Mouse (Mus musculus) embryonic fibroblast, embryonic 13.5 days (primary cell): ENCODE results near the gene Pck1. TPM values are rescaled to one million over a fixed set of nuclear protein-coding genes. Genes with fewer than 3 reads are reported as not detected.

Experiments used
- H3K27ac ChIP-seq: 2 replicates; pipeline ENCODE4 v1.5.1; 2012; ENCODE audit warnings: low read length, control low read depth, inconsistent platforms; ENCODE audit not compliant: insufficient read depth
- H3K4me1 ChIP-seq: 2 replicates; pipeline ENCODE4 v1.6.1; 2011; ENCODE audit warnings: low read length; ENCODE audit not compliant: control insufficient read depth, insufficient read depth
- H3K4me3 ChIP-seq: 2 replicates; pipeline ENCODE4 v1.5.1; 2011; ENCODE audit warnings: mild to moderate bottlenecking, control low read depth, low read length; ENCODE audit not compliant: insufficient read depth
- CTCF ChIP-seq: IDR thresholded peaks from 2 replicates; pipeline ENCODE4 v1.5.1; 2011; ENCODE audit warnings: mild to moderate bottlenecking, control low read depth, low read length, moderate library complexity, borderline replicate concordance; ENCODE audit not compliant: insufficient read depth
- POLR2A ChIP-seq: IDR thresholded peaks from 2 replicates; pipeline ENCODE4 v1.6.1; 2011; ENCODE audit warnings: low read depth, mild to moderate bottlenecking, control low read depth, low read length, moderate library complexity
- polyA plus RNA-seq: library from polyadenylated mRNA; stranded (reverse); fragments of >200 nt; gene quantifications from 2 replicates; pipeline ENCODE4 v1.2.4, GENCODE M21; 2011; ENCODE audit warnings: low read depth; ENCODE audit not compliant: missing spikeins, insufficient read length

Pck1 gene
- polyA plus RNA-seq, 1 experiment: not detected

DNA sequence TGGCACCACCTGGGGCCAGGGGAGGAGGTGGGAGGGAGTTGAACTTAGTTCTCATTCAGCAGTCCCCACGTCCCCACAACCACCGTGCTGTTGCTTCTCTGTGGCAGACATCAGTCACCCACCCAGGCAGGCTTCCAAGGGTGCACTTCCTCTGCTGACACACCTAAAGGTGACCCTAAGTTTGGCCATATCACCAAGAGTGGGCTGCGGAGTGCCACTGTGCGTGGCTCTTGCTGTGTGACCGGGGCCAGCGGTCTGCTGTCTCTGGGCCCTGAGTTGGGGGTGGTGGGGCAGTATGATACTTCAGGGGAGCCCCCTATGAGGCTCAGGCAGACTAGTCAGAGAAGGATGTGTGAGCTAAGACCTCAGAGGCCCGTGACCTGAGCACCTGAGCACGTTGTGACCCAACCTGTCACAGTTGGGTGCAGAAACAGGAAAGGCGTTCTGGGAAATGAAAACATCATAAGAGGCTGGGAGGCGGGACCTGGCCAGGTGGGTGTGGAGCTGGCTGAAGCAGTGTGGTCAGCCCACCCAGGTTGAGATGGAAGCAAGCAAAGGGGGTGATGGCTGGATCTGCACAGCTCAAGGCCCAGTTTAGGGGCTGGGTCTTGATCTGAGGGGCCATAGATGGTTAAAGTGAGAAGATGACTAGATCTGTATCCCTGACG is 28.0 kb downstream of the Pck1 start:
- H3K27ac ChIP-seq: no peak overlapping the region
- H3K4me3 ChIP-seq: no peak overlapping the region
- H3K4me1 ChIP-seq: no peaks in the 10 kb centered on the region
- TF ChIP-seq POLR2A (no peak), CTCF (no peak)

DNA sequence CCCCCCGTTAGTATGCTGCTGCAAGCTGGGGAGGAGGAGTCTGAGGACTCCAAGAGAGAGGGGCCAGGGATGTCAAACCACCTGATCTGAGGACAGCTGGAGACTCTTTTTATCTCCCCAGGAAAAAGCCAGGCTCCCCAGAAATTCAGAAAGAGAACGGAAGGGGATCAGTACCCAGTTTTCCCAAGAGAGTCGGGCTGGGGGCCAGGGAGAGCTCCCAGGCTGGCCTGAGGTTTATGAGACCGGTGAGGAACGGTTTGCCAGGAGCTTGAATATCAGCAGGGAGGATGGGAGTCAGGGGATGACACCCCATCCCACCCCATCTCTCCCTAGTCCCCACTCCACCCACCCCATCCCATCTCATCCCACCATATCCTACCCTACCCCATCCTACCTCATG is 28.6 kb downstream of the Pck1 start:
- Histone ChIP-seq H3K4me1 (no peaks in the 10 kb centered on the region), H3K27ac (no peak overlapping the region), H3K4me3 (no peak overlapping the region)
- no peak for TF ChIP-seq POLR2A
- TF ChIP-seq CTCF: no peak

DNA sequence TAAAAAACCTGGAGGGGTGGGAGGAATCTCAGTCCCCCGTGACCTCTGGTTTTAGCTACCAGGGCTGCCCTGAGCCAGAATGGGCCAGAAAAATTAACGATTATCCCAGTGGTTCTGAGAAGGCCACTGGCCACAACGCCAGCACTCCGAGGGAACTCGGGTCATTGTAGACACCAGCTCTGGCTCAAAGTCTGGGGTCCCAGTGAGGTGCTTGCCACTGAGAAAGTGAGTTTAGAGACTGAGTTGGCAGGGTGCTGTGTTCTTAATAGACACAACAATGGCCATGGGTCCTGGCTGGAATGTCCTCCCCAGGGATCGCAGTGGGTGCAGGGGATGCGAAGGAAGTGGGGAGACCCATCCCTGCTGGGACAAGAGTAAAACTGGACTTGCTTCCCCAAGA is 29.1 kb downstream of the Pck1 start:
- H3K27ac ChIP-seq: no peak overlapping the region
- H3K4me3 ChIP-seq: no peak overlapping the region
- TF ChIP-seq POLR2A: no peak
- TF ChIP-seq CTCF: no peak
- no peaks in the 10 kb centered on the region for H3K4me1 ChIP-seq

DNA sequence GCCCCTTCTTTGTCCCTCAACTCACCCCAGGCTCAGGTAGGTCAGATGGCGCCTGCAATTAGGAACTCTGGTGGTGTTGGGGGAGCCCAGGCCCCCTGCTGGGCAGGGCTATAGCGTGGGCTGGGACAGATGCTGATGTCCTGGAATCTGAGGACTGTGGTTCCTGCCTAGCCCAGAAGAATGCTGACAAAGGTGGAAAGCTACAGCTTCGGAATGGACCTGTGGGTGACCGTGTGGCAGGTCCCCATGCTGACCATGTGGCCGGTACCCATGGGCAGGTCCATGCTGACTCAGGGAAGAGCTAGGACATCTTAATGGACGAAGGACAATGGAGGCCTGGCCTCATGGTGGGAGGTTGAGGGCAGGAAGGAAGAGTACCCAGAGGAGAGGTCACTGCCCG is 29.9 kb downstream of the Pck1 start:
- H3K27ac ChIP-seq: no peak overlapping the region
- TF ChIP-seq CTCF (no peak), POLR2A (no peak)

DNA sequence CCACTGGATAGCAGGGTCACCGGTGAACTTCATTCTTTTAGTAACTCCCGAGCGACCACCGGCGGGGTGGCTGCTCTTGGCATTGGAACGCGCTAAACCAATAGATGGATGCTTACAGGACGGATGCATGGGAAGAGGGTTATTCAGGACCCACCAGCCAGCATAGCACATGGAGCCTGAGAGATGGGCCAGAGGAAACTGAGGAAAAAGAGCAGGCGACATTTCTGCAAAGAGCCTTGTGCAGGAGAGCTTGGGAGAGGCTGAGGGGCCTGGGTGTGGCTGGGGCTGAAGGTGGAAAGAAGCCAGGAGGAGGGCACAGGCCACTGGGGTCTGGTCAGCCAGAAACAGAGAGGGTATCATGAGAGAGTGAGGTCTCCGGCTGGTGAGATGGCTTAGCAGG is 30.5 kb downstream of the Pck1 start:
- Histone ChIP-seq H3K27ac (no peak overlapping the region), H3K4me3 (no peak overlapping the region), H3K4me1 (no peaks in the 10 kb centered on the region)
- TF ChIP-seq POLR2A: no peak

More for the DNA sequence above, 29.9 kb downstream of the Pck1 start:
- H3K4me3 ChIP-seq: no peak overlapping the region
- H3K4me1 ChIP-seq: no peaks in the 10 kb centered on the region

DNA sequence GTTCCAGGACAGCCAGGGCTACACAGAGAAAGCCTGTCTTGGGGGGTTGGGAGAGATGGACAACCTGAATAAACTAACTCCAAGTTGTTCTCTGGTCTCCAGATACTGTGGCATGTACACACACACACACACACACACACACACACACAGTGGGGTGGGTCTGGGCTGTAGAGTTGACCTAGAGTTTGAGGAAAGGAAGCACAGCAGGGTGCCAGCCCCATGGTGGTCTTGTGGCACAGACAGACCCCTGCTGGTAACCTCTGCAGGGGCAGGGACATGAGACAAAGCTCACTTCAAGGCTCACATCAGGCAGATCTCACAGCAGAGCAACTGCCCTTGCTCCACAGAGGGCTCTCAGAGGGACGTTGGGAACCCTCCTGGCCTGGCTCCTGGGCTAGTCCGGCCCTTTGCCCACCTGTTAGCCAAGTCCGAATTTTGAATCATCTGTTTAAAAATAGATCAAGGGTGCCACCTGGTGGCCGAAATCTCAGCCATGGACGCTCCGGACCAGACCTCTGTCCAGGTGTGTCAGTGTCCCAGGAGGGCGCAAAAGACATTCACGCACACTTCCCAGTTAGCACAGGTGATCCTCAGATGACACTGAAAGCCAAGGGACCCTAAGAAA is 31.1 kb downstream of the Pck1 start:
- Histone ChIP-seq H3K4me1 (no peaks in the 10 kb centered on the region), H3K27ac (no peak overlapping the region), H3K4me3 (no peak overlapping the region)
- no peak for TF ChIP-seq POLR2A
- peak; percentile 52; the same call in 1 of the 2 replicates for TF ChIP-seq CTCF

DNA sequence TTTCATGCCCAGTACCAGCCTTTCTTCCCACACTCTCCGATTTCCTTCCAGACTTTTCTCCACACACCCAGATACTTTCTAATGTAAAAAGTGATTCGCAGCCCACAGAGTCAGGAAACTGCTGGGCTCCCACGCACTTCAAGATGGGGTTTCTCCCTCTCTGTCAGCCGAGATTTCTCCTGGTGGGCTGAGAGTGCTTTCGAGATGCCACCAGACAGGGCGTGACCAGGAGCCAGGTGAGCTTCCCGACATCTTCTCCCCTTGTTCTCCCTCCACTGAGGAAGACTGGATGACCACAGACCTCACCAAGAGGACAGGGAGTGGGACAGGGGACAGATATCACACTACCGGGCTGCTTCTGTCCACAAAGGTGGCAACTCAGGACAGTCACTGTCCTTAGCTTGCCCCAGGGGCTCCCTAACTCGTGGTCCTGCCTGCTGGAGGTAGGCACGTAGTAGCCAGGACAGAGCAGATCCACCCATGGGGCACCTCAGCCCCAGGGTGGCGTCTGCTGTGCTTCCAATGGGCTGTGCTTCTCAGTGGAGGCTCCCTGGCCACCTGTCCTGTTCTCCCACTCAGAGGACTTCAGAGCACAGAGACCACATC is 31.7 kb downstream of the Pck1 start:
- Histone ChIP-seq H3K4me1 (no peaks in the 10 kb centered on the region), H3K27ac (no peak overlapping the region), H3K4me3 (no peak overlapping the region)
- TF ChIP-seq CTCF (no peak), POLR2A (no peak)

DNA sequence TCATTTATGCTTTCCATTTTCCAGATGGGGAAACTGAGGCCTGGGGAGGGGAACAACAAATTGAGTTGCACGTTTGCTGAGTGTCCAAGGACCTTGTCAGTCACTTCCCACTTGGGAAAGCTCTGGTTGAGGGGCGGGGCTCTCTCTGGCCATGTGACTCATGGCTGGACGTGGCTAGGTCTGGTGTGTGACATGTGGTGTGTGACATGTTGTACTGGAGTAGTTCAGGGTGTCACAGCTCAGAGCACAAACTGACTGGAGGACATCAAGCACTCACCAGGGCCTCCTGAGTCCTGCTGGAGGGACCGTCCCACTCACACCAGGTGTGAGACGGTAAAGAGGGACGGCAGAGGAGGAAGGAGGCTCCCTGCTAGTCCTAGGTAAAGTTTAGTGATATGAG is 32.4 kb downstream of the Pck1 start:
- TF ChIP-seq CTCF: no peak
- TF ChIP-seq POLR2A: no peak
- Histone ChIP-seq H3K4me1 (no peaks in the 10 kb centered on the region), H3K4me3 (no peak overlapping the region), H3K27ac (no peak overlapping the region)

DNA sequence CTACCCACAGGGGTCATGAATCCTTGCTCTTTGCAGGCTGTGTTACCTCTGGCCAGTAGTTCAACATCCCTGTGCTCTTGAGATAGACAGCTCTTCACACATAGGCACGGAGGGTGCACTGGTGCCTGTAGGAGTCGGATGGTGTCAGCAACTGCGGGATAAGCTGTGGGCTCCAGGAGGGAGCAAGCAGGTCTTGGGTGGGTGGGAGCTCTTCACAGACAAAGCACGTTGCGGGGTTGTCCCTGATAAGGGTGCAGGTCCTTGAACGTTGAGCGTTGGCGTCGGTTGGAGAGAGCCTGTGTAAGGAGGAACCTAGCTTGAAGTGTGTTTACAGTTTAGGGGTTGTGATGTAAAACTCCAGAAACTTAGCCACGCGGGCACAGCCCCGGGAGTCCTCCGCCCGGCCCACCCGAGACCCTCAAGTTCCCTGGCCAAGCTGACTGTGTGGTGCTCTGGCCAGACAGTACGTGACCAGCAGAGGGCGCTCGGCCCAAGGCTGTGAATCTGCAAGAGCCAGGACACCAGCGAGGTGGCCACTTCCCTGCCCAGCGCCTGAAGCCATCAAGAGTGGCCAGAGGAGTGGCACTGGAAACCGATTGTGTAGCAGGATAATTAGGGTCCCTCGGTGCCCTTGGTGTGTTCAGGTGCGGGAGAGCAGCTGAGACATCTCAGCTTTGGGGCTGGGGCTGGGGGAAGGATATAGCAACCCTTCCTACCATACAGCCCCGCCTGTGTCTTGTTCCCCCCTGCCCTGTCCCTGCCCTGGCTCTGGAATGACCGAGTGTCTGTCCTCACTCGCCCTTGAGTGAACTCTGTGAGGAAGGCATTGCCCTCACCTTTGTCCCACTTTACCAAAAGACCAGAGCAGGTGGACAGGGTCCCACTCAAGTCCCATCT is 33.4 kb downstream of the Pck1 start:
- H3K4me1 ChIP-seq: no peaks in the 10 kb centered on the region
- H3K27ac ChIP-seq: no peak overlapping the region
- H3K4me3 ChIP-seq: no peak overlapping the region
- no peak for TF ChIP-seq POLR2A
- peak; percentile 99 for TF ChIP-seq CTCF
